Mouse (Mus musculus) lung, adult 18-20 months (tissue): ENCODE data around the gene Nup62cl.

ENCODE experiments used
- DNase-seq, 2 experiments: peaks; one replicate each; pipeline ENCODE4 v3.0.0; 2022; ENCODE audit warnings: mixed read lengths in 2 of 2

Nup62cl gene

DNA sequence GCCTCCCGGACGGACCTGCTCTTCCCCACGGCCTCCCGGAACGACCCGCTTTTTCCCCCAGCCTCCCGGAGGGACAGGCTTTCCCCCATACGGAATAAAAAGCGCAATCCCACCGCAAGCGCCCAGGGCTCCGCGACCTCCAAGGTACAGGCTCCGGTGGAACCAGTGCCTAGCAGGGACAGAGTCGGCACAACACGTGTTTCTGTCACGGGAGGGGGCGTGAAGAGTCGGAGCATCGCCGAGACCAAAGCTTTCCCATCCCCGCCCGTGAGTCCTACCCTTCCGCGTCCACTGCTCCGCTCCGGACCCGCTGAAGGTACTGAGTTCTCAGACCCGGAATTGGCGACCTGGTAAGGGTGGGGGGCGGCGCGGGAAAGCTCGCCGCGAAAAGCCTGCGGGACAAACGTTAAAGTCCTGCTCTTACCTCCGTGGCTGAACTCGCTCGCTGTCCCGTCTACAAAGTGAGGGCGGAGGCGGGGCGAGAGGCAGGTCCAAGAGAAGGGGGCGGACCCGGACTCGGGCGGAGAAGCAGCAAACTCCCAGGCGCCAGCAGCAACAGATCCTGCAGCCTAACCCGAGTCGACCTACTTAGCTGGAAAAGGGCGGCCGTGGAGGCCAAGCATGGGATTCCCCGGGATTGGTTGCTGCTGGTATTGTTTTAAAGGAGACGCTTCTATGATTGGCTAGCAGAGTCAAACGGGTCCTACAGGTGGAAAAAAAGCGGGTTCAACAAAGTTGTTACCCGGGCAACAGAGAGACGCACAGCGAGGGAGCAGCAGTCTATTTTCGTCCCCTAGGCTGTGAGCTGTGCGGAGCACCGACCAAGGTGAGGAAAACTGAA lies at the start of gene Nup62cl, which contains the start of gene Pih1h3b:
TSS of gene Nup62cl (minus strand) at position 578 of the 841 bp plus-strand sequence.
TSS of gene Pih1h3b (plus strand) at position 745 of the 841 bp plus-strand sequence.
- DNase-seq: peak; percentile 49 to 62

DNA sequence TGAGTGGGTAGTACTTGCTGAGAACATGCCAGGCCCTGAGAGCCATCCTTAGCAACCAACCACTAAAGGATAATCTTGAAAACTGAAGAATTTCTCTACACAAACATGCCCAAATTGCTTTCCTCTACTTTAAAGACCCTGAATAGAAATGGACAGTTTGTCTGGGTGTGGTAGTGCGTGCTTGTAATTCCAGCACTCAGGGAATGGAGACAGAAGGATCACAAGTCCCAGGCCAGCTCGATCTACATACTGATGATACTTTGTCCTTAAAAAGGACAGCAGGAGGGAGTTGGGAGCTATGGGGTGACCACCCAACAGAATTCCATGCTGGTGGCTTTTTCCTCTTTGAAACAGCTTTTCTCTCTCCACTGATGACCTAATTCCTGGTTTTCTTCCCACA lies 31.6 kb upstream of the Nup62cl start:
- DNase-seq: no peak

DNA sequence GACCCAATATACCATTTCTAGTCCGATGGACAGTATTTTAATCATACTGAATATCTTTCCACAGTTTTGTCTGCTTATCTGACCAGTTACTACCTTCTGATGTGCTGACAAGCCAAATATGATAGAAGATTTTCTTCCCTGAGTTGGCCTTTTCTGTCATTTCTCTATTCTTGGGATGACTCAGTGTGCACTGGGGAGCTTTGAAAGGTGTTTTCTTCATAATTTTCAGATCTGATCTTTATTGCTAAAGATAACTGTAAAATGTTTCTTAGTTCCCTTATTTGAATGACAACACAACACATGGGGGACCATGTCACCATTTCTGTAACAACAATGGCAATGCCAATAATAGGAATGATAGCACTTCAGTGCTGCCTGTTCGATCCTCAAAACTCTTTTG lies 20.0 kb upstream of the Nup62cl start:
- no peak for DNase-seq

DNA sequence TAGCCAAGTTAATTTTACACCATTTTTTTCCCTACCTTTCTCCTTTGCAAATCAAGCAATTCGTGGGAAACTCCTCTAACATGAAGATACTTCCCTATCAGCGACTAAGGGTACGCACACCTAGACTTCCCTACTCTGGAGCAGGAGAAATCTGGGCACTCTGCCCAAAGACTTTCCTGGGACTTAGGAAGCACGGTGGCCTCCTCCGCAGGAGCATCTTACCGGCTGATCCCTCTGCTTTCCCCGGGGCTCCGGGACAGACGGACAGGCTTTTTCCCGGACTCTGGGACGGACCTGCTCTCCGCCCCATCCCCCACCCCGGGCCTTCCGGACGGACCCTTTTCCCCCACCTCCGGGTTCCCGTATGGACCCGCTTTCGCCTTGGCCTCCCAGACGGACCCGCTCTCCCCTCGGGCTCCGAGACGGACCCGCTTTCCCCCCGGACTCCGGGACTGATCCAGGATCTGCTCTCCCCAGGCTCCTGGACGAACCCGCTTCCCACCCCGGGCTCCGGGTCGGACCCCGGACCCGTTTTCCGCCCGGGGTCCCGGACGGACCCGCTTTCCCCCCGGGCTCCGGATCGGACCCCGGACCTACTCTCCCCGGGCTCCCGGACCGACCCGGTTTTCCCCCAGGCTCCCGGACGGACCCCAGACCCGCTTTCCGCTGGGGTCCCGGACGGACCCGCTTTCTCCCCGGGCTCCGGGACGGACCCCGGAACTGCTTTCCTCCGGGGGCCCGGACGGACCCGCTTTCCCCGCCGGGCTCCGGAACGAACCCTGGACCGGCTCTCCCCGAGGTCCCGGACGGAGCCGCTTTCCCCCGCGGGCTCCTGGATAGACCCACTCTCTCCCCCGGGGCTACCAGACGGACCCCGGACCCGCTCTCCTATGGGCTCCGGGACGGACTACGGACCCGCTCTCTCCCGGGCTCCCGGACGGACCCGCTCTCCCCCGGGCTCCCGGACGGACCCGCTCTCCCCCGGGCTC lies 1.3 kb downstream of the Nup62cl start:
- DNase-seq: no peak

DNA sequence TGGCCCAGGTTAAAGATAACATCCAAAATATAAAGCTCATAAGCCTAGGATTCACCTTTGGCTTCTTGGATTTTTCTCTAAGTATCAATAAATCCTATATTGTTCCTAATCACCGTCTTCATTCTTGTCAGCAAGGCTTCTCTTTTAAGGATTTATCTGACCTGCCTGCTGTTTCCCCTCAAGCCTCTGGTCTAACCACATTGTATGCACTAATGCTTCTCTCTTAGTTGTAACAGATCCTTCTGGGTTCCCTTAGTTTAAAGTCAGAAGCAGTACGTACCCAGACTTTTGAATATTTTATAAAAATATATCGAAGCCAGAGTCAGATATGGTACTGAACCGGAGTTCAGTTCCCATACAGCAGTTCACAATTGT lies 63.8 kb downstream of the Nup62cl start:
- DNase-seq: no peak

DNA sequence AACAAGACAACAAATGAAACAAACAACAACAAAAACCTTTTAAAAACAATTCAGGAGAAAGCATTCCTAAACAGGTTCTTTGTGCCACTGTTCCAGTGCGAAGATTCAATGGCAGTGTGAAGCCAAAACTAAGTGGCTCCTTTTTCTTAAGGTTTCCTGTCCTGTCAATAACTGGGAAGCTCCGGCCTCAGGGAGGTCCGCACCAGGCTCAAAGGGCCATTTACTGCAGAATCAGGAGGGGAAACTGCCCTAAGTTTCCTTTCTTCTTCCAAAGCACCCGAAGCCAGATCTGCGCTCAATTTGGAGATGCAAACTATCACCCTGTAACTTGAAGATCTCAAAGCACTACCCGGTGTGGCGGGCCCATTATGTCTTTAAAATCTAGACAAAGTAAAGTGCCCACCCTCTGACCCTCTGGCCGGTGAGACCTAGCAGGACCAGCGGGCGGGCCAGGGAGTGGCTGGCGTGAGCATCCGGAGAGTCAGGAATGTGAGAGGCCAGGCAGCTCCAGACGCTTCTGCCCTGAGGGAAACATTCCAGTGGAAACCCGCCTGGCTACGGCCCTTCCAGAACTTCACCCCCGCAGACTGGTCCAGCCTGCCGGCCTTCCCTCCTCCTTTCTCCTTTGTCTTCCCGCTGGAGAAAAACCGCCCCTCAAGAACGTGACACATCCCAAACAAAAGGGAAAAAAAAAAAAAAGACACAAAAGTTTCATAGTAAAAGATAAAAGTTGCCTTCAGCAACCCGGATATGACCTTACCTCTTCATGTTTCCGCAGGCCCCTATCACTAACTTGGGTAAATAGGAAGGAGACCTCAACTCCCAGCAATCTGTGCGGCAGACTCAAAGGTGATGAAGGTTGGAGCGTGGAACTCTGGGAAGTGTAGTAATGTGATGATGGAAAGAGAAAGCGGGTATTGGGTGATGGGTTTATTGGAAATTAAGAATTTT lies 64.5 kb downstream of the Nup62cl start, which contains the start of gene Rbm41:
TSS of gene Rbm41 (minus strand) at position 856 of the 951 bp plus-strand sequence.
- peak; percentile 32 to 43 for DNase-seq

DNA sequence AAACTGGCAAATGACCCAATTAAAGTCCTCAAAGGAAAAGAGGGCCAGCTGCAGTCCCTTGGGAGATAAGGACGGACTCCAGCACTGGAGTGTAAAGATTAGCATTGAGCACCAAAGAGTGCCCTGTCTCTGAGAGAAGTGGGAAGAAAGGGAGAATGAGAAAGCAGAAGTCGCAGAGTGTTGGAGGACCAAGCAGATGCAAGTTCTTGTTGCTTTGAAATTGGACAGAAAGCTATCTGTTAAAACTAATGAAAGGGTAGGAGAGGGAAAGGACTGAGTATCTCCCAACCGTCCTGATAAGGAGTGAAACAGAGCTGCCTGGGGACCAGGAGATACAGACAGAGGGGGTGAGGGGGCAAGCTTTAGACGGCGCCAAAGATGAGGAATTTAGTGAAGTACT lies 80.4 kb downstream of the Nup62cl start:
- no peak for DNase-seq
